Mouse (Mus musculus) midbrain, embryonic 14.5 days (tissue): ENCODE results near the gene Tmem135. TPM values are rescaled to one million over a fixed set of nuclear protein-coding genes. Genes with fewer than 3 reads are reported as not detected.
"Not testable (repeated sequence)": the region's sequence is repeated elsewhere in the genome, so short reads cannot be mapped to it uniquely, and the experiment has no call there.

ENCODE experiments used
- ATAC-seq: fragments of 200-750 bp; cut with Nextera tagmentation; 2 replicates; pipeline ENCODE4 v1.8.0; 2017; ENCODE audit warnings: moderate number of reproducible peaks, moderate library complexity; ENCODE audit not compliant: low FRiP score, low TSS enrichment
- DNase-seq: peaks from one replicate; pipeline ENCODE4 v3.0.0-alpha.2; 2015
- H3K27ac ChIP-seq: fragments of 300-500 bp; sonication (generic); replicated peaks from 2 replicates; pipeline ENCODE4 v1.5.1; 2014; ENCODE audit warnings: mild to moderate bottlenecking, low read depth, low read length, moderate library complexity
- H3K27me3 ChIP-seq: fragments of 300-500 bp; sonication (generic); 2 replicates; pipeline ENCODE4 v1.6.1; 2014; ENCODE audit warnings: low read length, control low read depth, mixed read lengths; ENCODE audit not compliant: control insufficient read depth, insufficient read depth
- H3K36me3 ChIP-seq: fragments of 300-500 bp; sonication (generic); 2 replicates; pipeline ENCODE4 v1.6.1; 2014; ENCODE audit warnings: low read length, control low read depth; ENCODE audit not compliant: control insufficient read depth, insufficient read depth
- H3K4me1 ChIP-seq: fragments of 300-500 bp; sonication (generic); 2 replicates; pipeline ENCODE4 v1.6.1; 2014; ENCODE audit warnings: mild to moderate bottlenecking, antibody characterized with exemption, low read length, control low read depth; ENCODE audit not compliant: control insufficient read depth, insufficient read depth
- H3K4me2 ChIP-seq: fragments of 300-500 bp; sonication (generic); 2 replicates; pipeline ENCODE4 v1.6.1; 2014; ENCODE audit warnings: mild to moderate bottlenecking, low read length, moderate library complexity
- H3K4me3 ChIP-seq: fragments of 300-500 bp; sonication (generic); replicated peaks from 2 replicates; pipeline ENCODE4 v1.5.1; 2014; ENCODE audit warnings: low read depth, low read length
- H3K9ac ChIP-seq: fragments of 300-500 bp; sonication (generic); replicated peaks from 2 replicates; pipeline ENCODE4 v1.6.1; 2014; ENCODE audit warnings: mild to moderate bottlenecking, low read length, moderate library complexity
- H3K9me3 ChIP-seq: fragments of 300-500 bp; sonication (generic); 2 replicates; pipeline ENCODE4 v1.6.1; 2016; ENCODE audit warnings: low read length, control low read depth, mixed read lengths; ENCODE audit not compliant: control insufficient read depth
- WGBS: fragments of 180-500 bp; shearing (Covaris S2); extraction: QIAGEN DNeasy Blood & Tissue Kit; methylation state at CpG from one replicate; pipeline ENCODE4 v1.1.7; 2014; 5-methylcytosine and 5-hydroxymethylcytosine counted together
- polyA plus RNA-seq: library from polyadenylated mRNA; unstranded; fragments of >200 nt; fragmentation: Nextera tagmentation; extraction: Ambion mirVana; gene quantifications from 2 replicates; pipeline ENCODE4 v1.2.1, GENCODE M21; 2014

The Tmem135 gene
- polyA plus RNA-seq, 1 experiment from 2014 or later, result 26.4 TPM

- peaks cover under 1% of the 10 kb centered on the region; the same call in 1 of the 2 replicates for H3K36me3 ChIP-seq
- H3K27ac ChIP-seq, result no peak overlapping the region
- DNase-seq (no peak), ATAC-seq (no peak)
- no peak overlapping the region for H3K4me3 ChIP-seq
- H3K9me3 ChIP-seq, result no peaks in the 10 kb centered on the region
- H3K27me3 ChIP-seq, result no peaks in the 10 kb centered on the region
- no peak overlapping the region for H3K9ac ChIP-seq
- H3K4me2 ChIP-seq, result no peak overlapping the region
- H3K4me1 ChIP-seq, result no peaks in the 10 kb centered on the region
- 95% methylated on average over 7 of the region's 7 CpGs for WGBS
Measured at GRCm38 (mm10) chr7:89282664-89283063, 121.4 kb downstream of the Tmem135 start.

DNA sequence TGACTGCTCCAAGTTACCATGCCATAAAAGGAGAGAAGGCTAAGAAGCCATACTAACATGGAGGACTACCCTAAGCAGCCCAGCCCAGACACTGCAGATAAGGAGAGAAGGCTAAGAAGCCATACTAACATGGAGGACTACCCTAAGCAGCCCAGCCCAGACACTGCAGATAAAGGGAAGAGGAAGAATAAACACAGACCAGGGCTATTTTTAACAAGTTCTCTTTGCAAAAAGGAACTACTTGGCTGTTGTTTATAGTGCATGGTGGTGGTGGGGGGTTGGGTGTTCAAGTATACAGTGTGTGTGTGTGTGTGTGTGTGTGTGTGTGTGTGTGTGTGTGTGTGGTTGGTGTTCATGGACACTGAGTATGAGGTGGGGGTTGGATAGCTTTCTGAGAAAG, 133.6 kb downstream of the Tmem135 start:
- not testable (repeated sequence) for H3K4me1 ChIP-seq, ATAC-seq, H3K36me3 ChIP-seq, H3K27me3 ChIP-seq, H3K4me3 ChIP-seq, H3K4me2 ChIP-seq, H3K27ac ChIP-seq, H3K9ac ChIP-seq, H3K9me3 ChIP-seq, DNase-seq

DNA sequence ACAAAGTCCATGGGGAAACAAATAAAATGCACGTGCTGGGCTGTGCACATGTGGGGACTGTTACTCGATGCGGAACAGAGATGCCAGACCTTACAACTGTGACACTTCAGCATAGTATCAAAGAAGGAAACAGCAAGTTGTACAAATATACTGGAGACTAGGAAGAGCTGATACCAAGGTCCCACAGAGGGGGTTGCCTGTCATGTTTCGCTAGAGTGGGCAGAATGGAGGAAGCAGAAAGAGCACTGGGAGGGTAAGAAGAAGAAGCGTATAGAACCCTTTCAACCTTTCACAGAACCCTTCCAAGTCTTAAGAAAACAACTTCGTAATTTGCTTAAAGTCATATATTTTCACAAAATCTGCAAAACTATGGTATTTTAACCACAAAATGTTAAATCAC, 134.2 kb downstream of the Tmem135 start:
- ATAC-seq (no peak), DNase-seq (no peak)
- no peak overlapping the region for H3K4me3 ChIP-seq
- H3K4me2 ChIP-seq, result no peak overlapping the region
- H3K27ac ChIP-seq, result no peak overlapping the region
- H3K27me3 ChIP-seq, result no peaks in the 10 kb centered on the region
- H3K4me1 ChIP-seq, result no peaks in the 10 kb centered on the region
- no peak overlapping the region for H3K9ac ChIP-seq
- no peaks in the 10 kb centered on the region for H3K9me3 ChIP-seq
- WGBS, result 94% methylated on average over 6 of the region's 6 CpGs
- no peaks in the 10 kb centered on the region for H3K36me3 ChIP-seq

DNA sequence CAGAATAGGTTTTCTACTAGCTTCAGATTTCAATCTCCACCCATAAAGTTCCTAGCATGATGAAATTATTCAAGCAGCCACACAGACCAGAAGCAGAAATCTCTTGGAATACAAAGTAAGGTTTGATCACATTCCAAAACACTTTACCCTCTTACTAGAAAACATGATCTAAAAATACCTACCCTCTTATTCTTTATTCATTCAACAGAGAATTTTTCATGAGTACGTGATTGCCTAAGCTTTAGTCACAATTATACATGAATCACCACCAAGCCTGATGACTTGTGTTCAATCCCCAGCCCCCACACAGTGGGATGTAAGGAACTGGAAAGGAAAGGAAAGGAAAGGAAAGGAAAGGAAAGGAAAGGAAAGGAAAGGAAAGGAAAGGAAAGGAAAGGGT, 136.5 kb downstream of the Tmem135 start:
- no peak overlapping the region for H3K9ac ChIP-seq
- H3K9me3 ChIP-seq, result no peaks in the 10 kb centered on the region
- H3K27ac ChIP-seq, result no peak overlapping the region
- no peaks in the 10 kb centered on the region for H3K27me3 ChIP-seq
- H3K4me3 ChIP-seq, result no peak overlapping the region
- H3K36me3 ChIP-seq, result no peaks in the 10 kb centered on the region
- H3K4me1 ChIP-seq, result no peaks in the 10 kb centered on the region
- WGBS, result 95% methylated on average over 1 of the region's 1 CpGs
- ATAC-seq (no peak), DNase-seq (no peak)
- no peak overlapping the region for H3K4me2 ChIP-seq

- Histone ChIP-seq H3K4me1 (no peaks in the 10 kb centered on the region), H3K27me3 (no peaks in the 10 kb centered on the region), H3K4me3 (no peak overlapping the region), H3K36me3 (no peaks in the 10 kb centered on the region), H3K9me3 (no peaks in the 10 kb centered on the region), H3K9ac (no peak overlapping the region), H3K4me2 (no peak overlapping the region), H3K27ac (no peak overlapping the region)
- WGBS, result 87% methylated on average over 7 of the region's 7 CpGs
- DNase-seq, result no peak
- no peak for ATAC-seq
Measured at GRCm38 (mm10) chr7:89266017-89266760, 137.8 kb downstream of the Tmem135 start.

GRCm38 (mm10) chr7:89260966-89261365, 143.1 kb downstream of the Tmem135 start:
- no peak for DNase-seq
- no peak for ATAC-seq
- no peak overlapping the region for H3K27ac ChIP-seq
- no peaks in the 10 kb centered on the region for H3K9me3 ChIP-seq
- no peak overlapping the region for H3K9ac ChIP-seq
- no peaks in the 10 kb centered on the region for H3K36me3 ChIP-seq
- H3K4me1 ChIP-seq, result no peaks in the 10 kb centered on the region
- H3K4me3 ChIP-seq, result no peak overlapping the region
- no peak overlapping the region for H3K4me2 ChIP-seq
- no peaks in the 10 kb centered on the region for H3K27me3 ChIP-seq

DNA sequence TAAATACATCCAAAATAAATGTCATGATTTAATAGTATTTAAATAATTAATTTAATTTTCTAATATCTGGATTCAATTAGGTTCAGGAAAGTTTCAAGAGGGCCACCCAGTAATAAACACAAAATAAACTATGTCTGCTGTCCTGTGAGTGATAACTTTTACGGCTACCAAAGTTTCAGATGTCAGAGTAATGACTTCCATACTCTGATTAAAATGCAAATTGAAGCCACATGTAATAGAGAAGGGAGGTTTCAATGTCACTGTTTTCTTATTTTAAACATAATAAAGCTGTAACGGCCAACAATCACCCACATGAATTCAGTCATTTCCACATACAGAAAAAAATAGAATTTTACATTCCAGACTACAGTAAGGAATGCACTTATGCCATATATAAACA, 145.2 kb downstream of the Tmem135 start:
- DNase-seq (no peak), ATAC-seq (no peak)
- H3K36me3 ChIP-seq, result no peaks in the 10 kb centered on the region
- no peak overlapping the region for H3K4me2 ChIP-seq
- WGBS, result 91% methylated on average over 2 of the region's 2 CpGs
- H3K4me1 ChIP-seq, result no peaks in the 10 kb centered on the region
- no peak overlapping the region for H3K4me3 ChIP-seq
- no peaks in the 10 kb centered on the region for H3K27me3 ChIP-seq
- no peak overlapping the region for H3K27ac ChIP-seq
- H3K9ac ChIP-seq, result no peak overlapping the region
- no peaks in the 10 kb centered on the region for H3K9me3 ChIP-seq

DNA sequence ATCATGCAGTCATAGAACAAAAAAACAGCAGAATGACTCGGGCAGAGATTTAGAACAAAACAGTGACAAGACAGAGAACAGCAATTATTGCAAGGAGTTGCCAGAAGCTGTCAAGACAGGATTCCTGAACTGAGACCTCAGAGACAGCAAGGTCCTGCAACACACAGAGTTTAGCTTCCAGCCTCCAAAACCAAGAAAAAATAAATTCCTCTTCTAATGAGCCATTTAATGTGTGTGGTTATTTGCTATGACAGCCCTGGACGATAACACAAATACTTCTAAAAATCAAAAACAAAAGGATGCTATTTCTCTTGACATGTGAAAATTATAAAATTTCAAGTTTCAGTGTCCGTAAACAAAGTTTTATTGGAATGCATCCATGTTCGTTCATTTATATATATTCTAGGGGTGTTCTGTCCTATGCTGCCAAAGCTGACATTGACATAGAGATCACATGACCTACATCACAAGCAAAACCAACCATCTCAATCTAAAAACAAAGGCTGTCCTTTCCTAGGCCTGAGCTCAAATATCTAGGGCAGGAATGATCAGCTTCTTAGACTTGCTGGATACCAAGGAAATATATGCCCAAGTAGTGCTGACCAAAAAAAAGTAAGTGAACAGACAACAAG, 146.0 kb downstream of the Tmem135 start:
- Histone ChIP-seq H3K4me1 (no peaks in the 10 kb centered on the region), H3K27me3 (no peaks in the 10 kb centered on the region), H3K27ac (no peak overlapping the region), H3K9me3 (no peaks in the 10 kb centered on the region), H3K4me3 (no peak overlapping the region), H3K36me3 (no peaks in the 10 kb centered on the region), H3K4me2 (no peak overlapping the region), H3K9ac (no peak overlapping the region)
- DNase-seq (no peak), ATAC-seq (no peak)
- WGBS, result 86% methylated on average over 4 of the region's 4 CpGs

GRCm38 (mm10) chr7:89253772-89254171, 150.2 kb downstream of the Tmem135 start:
- no peak overlapping the region for H3K27ac ChIP-seq
- DNase-seq (no peak), ATAC-seq (no peak)
- WGBS, result 91% methylated on average over 3 of the region's 3 CpGs
- H3K9ac ChIP-seq, result no peak overlapping the region
- H3K4me3 ChIP-seq, result no peak overlapping the region
- H3K4me2 ChIP-seq, result no peak overlapping the region
- H3K9me3 ChIP-seq, result no peaks in the 10 kb centered on the region
- no peaks in the 10 kb centered on the region for H3K36me3 ChIP-seq
- H3K4me1 ChIP-seq, result no peaks in the 10 kb centered on the region
- no peaks in the 10 kb centered on the region for H3K27me3 ChIP-seq
